8 mouse cellular contexts compared by ENCODE assay signal in genomic region chr2:32352151-32353006, GRCm38 (mm10). TPM values are rescaled to one million over a fixed set of nuclear protein-coding genes. Genes with fewer than 3 reads are reported as not detected.
A peak's percentile ranks its signal among the peaks of the same experiment; 100 is the strongest.
DNase-seq lines count a peak whose midpoint lies in the region; ATAC-seq and TF ChIP-seq lines count a peak whose summit lies in the region.

TSS of gene Ciz1 (plus strand) at chr2:32352327.

- DNase-seq in frontal cortex, postnatal 14 days (ENCODE audit: low spot score in 2 of 2) = no peak
- DNase-seq in heart, postnatal 10 days = peak; percentile 26 to 35
- peak; percentile 53 to 65 for DNase-seq in layer of hippocampus, postnatal 10 days (ENCODE audit: low spot score in 2 of 2)
- peak; percentile 47 for DNase-seq in splenic B cell, adult 2 months (ENCODE audit: low read depth, low spot score)

- no peak for TF ChIP-seq CTCF in bone marrow macrophage, adult 2 months (IDR thresholded peaks at IDR 0.05; ENCODE audit: low read depth, low read length)

- peak; percentile 6; the same call in 1 of the 2 replicates for ATAC-seq in frontal cortex, adult (ENCODE audit: low TSS enrichment)
- no peak for ATAC-seq in megakaryocyte-erythroid progenitor cell, adult 5-6 weeks (replicated peaks; ENCODE audit: low FRiP score, low TSS enrichment, poor library complexity, severe bottlenecking)

- H3K4me1 ChIP-seq in bone marrow macrophage, adult 2 months (ENCODE audit: control insufficient read depth, insufficient read depth, low read length) = peaks cover 18% of the 10 kb centered on the region
- H3K4me1 ChIP-seq in erythroblast, embryonic 14.5 days (ENCODE audit: control insufficient read depth) = peaks cover 15% of the 10 kb centered on the region

- no peak within 1 kb of the TSS for H3K27ac ChIP-seq in bone marrow macrophage, adult 2 months (ENCODE audit: insufficient read depth, low read depth, low read length)

- no peak for TF ChIP-seq POLR2A in bone marrow macrophage, adult 2 months (IDR thresholded peaks at IDR 0.05; ENCODE audit: borderline replicate concordance, low read depth, low read length)

- H3K36me3 ChIP-seq in erythroblast, embryonic 14.5 days (ENCODE audit: control insufficient read depth) = no peaks in the 10 kb centered on the region
- H3K36me3 ChIP-seq in splenic B cell, adult 2 months (ENCODE audit: control insufficient read depth, insufficient read depth, low read length, poor library complexity, severe bottlenecking) = no peaks in the 10 kb centered on the region

- H3K9me3 ChIP-seq in erythroblast, embryonic 14.5 days (ENCODE audit: control insufficient read depth, low read length) = no peaks in the 10 kb centered on the region

- H3K4me3 ChIP-seq in bone marrow macrophage, adult 2 months (ENCODE audit: insufficient read depth, low read length) = peak within 1 kb of the TSS; percentile 60
- H3K4me3 ChIP-seq in erythroblast, embryonic 14.5 days (replicated peaks) = peak within 1 kb of the TSS; percentile 59

- intact Hi-C loops in heart, postnatal 10 days (cut with DNase I) = loop anchor here (2.0 kb wide), 1 partner anchor 134 kb away; no protein-coding TSS in a partner anchor

- H3K27me3 ChIP-seq in erythroblast, embryonic 14.5 days (ENCODE audit: control insufficient read depth) = peaks cover 55% of the 10 kb centered on the region
- H3K27me3 ChIP-seq in splenic B cell, adult 2 months (ENCODE audit: control insufficient read depth, insufficient read depth, low read length, poor library complexity, severe bottlenecking) = 0 out of 2 replicates have a peak, but pooled peaks cover 2% of the 10 kb centered on the region

RNA-seq across cellular contexts. Expression of gene Ciz1, which starts in this region (rescaled TPM):
- 101 and 103 TPM in 2 replicates for polyA plus RNA-seq in bone marrow macrophage, adult 2 months (2012; ENCODE audit: insufficient read depth, insufficient read length, missing spikeins)
- 19.4 and 20.0 TPM in 2 replicates for polyA plus RNA-seq in erythroblast, embryonic 14.5 days (2012)
- total RNA-seq in heart, postnatal 10 days (2021) = 10 to 100 TPM; 37.4 to 39.3 TPM
- 10 to 100 TPM; 74.6 to 75.0 TPM for total RNA-seq in layer of hippocampus, postnatal 10 days (2021)
- 140 and 155 TPM in 2 replicates for total RNA-seq in megakaryocyte-erythroid progenitor cell, adult 5-6 weeks (2014; fragmentation: Nextera tagmentation)
- 41.0 and 87.4 TPM in 2 replicates for total RNA-seq in megakaryocyte-erythroid progenitor cell, adult 5-6 weeks (2017)

Comparison
In these comparisons a context has a peak if more than half of its experiments do, and no peak if none do; other contexts are left out.
1. DNase-seq: peak in heart, postnatal 10 days (2 of 2), layer of hippocampus, postnatal 10 days (2 of 2) and splenic B cell, adult 2 months (single experiment); none in frontal cortex, postnatal 14 days (0 of 2).